Mouse (Mus musculus) megakaryocyte, embryonic 14.5 days (primary cell): ENCODE measurements around the gene Gpr156.

Experiments
- FLI1 ChIP-seq: IDR thresholded peaks from 2 replicates; pipeline ENCODE4 v1.6.1; 2012; ENCODE audit warnings: low read length, inconsistent platforms, mixed read lengths
- GATA1 ChIP-seq: IDR thresholded peaks from 3 replicates; pipeline ENCODE4 v1.6.1; 2012; ENCODE audit warnings: mixed read lengths, low read length, inconsistent platforms, borderline replicate concordance

DNA sequence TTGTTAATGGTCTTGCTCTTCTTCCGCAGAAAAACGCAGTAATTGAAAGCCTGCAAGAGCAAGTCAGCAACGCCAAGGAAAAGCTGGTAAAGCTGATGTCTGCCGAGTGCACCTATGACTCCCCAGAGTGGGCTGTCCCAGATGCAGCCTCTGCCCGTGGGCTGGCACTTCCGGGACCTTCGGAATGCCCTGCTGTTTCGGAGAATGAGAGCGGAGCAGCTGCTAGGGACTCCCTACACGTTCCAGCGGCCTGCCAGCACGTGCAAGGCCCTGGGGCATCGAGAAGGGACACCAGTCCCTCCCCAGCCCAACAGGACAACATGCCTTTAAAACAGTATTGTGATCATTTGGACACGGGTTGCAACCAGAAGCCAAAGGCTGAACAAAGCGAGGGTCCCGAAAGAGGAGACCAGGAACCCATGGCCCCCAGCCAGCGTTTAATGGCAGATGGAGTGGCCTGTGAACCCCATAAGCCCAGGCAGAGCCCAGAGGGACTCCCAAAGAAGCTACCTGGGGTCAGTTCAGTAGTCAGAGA is 88.3 kb downstream of the Gpr156 start:
- TF ChIP-seq GATA1, result no peak
- TF ChIP-seq FLI1, result no peak
